Mouse (Mus musculus) cerebellum, postnatal 14 days (tissue): ENCODE measurements around the gene Utp11.
"Not testable (repeated sequence)": the region's sequence is repeated elsewhere in the genome, so short reads cannot be mapped to it uniquely, and the experiment has no call there.

Source experiments
- DNase-seq, 2 experiments: peaks; one replicate each; pipeline ENCODE4 v3.0.0; 2021; ENCODE audit warnings: mixed read lengths in 2 of 2

Utp11 gene

DNA sequence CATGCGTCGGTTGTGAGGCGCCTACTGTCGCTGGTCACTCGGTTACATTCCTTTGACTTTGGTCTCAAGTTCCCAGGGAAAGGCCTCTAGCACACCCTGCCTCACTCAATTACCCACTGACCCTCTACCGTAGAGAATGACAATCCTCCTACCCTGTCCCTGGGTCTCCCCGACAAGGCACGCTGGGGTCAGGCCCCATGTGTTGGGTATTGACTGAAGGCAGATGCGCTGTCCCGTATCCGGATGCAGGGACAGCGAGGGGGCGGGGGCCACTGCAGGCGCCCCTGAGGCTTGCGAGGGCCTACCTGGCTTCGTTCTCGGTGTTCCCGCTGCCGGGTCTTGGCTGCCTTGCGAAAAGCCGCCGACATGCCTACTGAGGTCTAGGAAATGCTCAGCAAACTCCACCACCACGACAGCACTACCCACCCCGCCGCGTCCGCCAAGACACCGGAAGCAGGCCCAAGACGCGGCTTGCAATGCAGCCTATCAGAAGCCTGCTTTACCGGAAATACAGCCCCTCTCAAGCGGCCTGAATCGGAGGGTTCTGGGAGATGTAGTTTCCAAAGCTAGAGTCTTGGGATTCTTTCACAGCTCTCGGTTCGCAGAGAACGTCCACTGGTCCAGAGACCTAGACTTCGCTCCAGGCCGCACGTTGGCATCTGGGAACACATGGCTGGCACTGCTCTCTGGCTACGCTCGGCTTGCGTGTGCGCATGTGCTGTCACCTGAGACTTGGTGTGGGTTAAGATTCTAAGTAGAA lies at the start of gene Utp11:
TSS of gene Utp11 (minus strand) at position 466 of the 760 bp plus-strand sequence.
- DNase-seq = peak; percentile 87 to 88

DNA sequence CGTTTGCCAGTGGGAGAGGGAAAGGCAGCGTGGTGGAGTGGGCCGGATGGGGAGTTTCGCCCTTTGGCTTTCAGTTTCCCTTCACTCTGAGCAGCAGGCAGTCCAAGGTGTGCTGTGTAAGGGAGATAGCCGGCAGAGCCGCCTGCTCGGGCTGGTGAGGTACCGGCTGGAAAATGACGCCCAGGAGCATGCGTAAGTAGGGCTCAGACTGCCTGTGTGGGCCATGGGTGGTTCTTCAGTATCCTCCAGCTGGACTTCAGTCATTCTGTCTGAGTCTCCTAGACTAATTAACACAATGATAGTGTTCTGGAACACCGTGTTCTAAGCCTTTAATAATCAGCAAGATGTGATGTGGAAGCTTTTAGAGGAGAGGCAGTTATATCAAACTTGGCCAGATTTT lies 49.4 kb upstream of the Utp11 start:
- DNase-seq = no peak

DNA sequence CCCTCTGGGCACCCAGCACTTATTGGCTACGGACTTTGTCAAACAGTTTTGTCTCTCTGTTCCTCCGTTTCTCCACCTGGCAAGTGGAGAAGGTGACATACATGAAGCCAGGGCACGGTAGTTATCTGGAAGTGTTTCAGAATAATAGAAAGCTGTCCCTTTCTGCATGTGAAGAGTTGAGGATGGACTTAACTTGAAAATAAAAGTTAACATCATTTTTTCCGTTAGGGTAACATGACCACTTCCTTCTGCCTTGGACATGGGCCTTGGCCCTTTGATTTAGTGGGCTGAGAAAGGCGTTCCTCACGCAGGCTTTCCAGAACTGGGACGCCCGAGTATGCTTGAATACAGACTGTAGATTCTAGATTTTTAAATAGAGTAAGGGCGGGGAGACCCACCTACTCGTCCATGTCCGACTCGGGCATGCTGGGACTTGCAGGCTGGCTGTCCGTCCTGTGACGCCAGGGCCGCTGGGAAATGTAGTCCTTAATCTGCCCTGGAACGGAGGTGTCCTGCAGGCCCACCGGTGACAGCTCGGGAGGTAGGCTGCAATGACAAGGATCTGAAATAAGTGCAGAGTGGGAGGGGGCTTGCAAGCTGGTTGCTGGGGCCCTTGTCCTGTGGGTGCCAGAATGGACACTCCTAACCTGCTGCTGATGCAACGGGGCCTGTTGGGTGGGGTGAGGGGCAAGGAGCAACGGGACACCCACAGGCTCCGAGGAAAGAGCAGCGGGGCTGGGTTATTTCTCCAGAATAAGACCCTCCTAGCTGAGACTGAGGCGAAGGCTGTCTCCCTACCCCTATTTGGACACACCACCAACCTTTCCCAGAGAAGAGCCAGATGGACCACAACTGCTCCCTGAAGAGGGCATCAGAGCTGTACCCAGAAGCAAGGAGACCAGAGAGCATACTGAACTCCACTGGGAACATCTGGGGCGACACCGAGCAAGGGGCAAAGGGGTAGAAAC lies 48.3 kb upstream of the Utp11 start, which contains the start of gene Inpp5b:
TSS of gene Inpp5b (plus strand) at position 475 of the 968 bp plus-strand sequence.
- peak; percentile 84 to 88 for DNase-seq

DNA sequence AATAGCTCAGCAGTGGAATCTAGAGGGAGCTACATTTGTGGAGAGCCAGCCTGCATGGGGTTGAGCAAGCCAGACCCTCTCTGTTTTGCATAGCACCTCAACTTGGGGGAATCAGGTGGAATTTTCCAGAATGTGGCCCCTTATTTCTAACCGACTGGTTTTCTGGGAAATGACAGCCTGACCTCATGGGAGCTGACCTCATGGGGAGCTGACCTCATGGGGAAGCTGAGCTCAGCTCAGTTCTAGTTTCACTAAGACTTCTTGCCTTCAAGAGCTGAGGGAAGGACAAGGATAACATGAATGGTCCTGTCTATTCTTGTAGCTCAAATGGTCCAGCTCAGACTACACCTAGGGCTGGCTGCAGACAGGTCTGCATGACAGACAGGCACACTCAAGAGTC lies 45.4 kb upstream of the Utp11 start:
- no peak for DNase-seq

- DNase-seq = no peak
Observed at GRCm38 (mm10) chr4:124738013-124738412, 44.6 kb upstream of the Utp11 start.

DNA sequence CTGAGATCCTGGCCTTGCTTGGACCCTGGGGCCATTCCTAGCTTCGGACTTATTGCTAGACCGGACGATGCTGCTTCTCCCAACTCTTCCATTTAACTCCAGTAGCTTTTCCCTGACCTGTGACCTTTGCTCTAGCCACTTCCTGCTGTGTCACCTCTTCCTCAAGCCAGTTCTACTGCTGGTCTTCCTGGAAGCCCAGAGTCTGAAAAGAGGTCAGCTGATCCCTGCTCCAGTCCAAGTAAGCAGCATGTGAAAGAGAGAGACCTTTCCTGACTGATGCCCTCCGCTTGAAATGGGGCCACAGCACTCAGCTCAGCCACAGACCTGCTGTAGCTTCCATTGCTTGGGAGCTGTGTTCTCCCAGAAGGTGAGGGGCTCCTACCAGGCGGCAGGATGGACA lies 44.1 kb upstream of the Utp11 start:
- no peak for DNase-seq

DNA sequence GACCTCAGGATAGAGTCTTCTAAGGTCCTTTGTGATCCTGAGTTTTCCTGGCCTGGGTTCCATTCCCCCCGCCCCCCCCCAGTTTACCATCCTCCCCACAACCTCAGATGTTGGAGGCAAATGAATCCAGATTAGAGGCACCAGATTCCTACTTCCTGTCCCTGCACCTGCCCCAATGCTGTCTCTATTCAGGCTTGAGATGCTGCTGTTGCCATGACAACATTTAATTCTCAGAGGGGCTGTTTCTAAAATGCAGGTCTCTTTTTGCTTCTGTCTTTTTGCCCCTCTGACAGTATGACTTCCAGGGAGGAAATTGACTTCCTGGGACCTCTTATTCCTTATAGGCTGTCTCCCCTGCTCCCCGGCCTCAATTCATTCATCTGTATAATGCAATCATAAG lies 43.6 kb upstream of the Utp11 start:
- no peak for DNase-seq

- no peak for DNase-seq
Observed at GRCm38 (mm10) chr4:124726121-124726520, 32.7 kb upstream of the Utp11 start.

GRCm38 (mm10) chr4:124719101-124719500 lies 25.7 kb upstream of the Utp11 start:
- DNase-seq = no peak

DNA sequence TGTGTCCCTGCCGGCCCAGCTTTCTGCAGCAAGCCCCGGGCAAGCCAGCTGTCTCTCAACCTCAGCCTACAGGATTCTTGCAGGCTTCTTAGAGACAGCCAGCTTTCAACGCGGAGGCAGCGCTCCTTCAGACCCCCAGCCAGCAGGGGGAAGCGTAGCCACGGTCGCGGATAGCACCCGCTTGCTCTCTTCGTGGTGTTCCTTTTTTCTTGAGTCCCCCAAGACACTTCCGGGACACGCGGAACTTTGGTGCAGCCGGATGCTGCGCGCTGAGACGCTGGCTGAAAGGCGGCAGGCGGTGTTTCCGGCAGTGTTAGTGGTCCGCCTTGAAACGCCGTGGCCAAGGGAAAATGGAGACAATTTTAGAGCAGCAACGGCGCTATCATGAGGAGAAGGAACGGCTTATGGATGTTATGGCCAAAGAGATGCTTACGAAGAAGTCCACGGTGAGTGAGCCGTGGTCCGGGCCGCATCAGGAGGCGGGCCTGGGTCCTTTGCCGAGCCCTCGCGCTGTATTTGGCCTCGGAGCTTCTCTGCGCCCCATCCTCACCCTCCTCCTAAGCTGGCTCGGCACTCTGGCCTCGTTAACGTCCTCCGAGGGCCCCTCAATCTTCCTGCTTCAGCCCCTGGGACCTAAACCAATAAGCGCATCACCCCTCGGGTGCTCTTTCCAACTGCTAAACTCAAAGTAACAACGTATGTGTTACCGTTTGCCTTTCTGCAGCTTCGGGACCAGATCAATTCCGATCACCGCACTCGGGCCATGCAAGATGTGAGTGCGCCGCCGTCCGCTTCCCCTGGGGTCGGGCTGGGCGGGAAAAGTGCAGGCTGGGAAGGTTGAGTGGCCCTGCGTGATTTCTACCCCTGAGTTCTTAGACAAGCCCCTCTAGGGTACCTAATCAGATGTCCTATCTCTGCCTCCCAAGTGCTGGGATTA lies 21.4 kb upstream of the Utp11 start, which contains the start of gene Sf3a3:
TSS of gene Sf3a3 (plus strand) at position 232 of the 937 bp plus-strand sequence.
- DNase-seq = peak; percentile 94 to 96

DNA sequence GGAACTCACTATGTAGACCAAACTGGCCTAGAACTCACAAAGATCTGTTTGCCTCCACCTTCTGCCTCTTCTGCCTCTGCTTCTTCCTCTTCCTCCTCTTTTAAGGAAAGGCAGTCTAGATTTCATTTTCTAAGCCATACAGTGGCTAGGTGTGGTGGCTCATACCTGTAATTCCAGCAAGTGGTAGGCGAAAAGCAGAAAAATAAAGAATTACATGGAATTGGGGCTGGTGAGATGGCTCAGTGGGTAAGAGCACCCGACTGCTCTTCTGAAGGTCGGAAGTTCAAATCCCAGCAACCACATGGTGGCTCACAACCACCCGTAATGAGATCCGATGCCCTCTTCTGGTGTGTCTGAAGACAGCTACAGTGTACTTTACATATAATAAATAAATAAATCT lies 20.4 kb upstream of the Utp11 start:
- not testable (repeated sequence) for DNase-seq

DNA sequence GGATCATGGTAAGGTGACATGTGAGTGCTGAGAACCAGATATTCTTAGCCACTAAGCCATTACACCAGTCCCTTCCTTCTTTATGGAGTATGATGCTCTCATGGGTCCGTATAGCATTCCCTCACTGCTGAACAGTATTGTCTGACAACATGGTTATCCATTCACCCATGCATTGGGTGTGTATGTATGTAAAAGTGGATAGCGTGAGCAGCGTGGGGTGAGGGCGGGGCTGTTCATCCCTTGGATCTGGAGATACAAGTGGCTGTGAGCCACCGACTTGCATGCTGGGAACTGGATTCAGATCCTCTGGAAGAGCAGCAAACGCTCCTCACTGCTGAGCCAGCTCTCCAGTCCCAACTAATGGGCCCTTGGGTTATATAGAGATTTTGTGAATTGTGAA lies 19.2 kb upstream of the Utp11 start:
- DNase-seq = no peak

- DNase-seq = peak; percentile 54 to 58
Observed at GRCm38 (mm10) chr4:124710776-124711291, 17.4 kb upstream of the Utp11 start.

- DNase-seq = no peak
Observed at GRCm38 (mm10) chr4:124709961-124710446, 16.6 kb upstream of the Utp11 start.

GRCm38 (mm10) chr4:124708518-124709477 lies 15.4 kb upstream of the Utp11 start:
- peak; percentile 33 to 63 for DNase-seq

- DNase-seq = not testable (repeated sequence)
Observed at GRCm38 (mm10) chr4:124708200-124708517, 14.8 kb upstream of the Utp11 start.

DNA sequence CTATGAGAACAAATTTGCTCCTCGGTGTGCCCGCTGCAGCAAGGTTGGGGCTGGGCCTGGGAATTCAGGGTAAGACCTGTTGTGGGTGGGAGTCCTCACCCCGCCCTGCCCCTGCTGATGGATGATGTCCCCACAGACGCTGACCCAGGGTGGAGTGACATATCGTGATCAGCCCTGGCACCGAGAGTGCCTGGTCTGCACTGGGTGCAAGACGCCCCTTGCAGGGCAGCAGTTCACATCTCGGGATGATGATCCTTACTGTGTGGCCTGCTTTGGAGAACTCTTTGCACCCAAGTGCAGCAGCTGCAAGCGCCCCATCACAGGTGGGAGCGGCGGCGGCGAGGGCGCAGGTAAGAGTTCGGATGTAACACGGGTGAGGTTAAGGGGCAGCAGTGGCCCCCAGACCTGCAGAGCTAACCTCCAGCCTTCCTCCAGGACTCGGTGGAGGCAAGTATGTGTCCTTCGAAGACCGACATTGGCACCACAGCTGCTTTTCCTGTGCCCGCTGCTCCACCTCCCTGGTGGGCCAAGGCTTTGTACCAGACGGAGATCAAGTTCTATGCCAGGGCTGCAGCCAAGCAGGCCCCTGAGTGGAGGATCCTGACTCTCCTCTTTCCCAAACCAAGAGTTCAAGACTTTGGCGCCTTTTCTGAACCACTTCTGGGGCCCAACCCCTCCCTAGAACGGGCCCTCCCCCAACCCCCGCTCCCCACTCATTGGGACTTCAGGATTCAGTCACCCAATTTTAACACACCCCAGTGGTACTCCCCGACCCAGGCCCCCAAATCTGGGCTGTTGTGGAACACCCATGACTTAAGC lies 14.2 kb upstream of the Utp11 start:
- not testable (repeated sequence) for DNase-seq

DNA sequence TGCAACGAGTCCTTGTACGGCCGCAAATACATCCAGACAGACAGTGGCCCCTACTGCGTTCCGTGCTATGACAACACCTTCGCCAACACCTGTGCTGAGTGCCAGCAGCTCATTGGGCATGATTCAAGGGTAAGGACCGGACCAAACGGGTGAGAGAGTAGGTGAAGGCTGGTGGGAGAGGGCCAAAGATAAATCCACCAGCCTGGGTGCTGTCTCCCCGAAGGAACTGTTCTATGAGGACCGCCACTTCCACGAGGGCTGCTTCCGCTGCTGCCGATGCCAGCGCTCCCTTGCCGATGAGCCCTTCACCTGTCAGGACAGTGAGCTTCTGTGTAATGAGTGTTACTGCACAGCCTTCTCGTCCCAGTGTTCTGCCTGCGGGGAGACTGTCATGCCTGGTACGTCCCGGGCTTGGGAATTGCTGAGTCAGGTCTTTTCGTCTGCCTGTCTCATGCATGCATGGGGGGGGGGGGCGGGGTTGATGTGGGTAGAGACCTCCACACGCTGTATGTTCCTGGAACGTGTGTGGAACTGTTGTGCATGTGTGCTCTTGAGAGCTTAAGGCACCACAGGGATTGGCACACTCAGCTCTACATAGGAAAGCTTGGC lies 12.4 kb upstream of the Utp11 start:
- DNase-seq = no peak

DNA sequence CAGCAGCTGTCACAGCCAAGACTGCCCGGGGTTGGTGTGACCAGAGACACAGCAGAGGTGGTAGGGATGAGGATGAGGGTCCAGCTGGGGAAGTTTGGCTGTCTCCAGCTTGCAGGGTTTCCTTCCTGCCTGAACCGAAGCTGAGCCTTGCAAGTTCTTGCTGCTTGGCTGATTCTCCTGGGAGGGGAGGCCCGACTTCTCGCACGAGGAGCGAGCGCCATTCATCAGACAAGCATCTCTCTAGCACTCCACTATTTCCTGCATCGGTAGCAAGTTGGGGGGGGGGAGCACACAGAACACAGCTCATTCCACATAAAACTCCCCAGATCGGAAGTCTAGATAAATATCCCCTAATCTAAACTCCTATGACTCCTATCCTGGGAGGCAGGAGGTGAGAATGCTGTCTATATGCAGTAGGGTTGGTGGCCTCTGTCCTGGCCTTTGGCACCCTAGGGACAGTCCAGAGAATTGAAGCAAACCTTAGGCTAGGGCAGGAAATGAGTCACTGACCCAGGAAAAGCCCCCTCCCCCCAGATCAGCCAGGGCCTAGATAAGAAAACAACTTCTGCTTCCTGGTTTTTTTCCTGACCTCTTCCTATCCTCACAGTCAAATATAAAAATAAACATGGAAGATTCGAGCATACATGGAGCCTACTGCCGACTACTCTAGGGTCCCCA lies 11.5 kb upstream of the Utp11 start:
- DNase-seq = no peak
